ENCODE assay signal across 10 mouse cellular contexts in the genomic region with DNA sequence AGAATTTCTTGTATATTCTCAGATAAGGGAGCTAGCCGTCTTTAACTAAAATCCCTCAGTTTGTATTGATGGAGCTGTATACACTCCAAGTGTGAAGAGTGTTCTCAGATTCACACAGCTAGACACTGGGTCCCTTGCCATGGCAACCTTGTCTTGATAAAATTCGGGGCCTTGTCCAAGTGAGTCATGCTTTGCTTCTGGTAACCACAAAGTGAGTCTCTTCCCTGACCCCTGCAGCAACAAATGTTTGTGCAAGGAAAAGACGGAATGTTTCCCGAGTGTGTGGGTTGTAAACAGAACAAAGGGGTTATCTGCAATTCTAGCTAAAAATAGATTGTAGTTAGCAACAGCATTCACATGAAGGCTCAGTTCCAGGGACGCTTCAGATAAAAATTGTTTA.
DNase-seq lines count a peak whose midpoint lies in the region; ATAC-seq and TF ChIP-seq lines count a peak whose summit lies in the region.
"Had no signal": no experiment of that assay in that cellular context is flagged by ENCODE, and none has a peak within 500 bp of the region (broad histone marks: within the 10 kb centered on the region; RNA-seq: fewer than 3 reads in every experiment).

No protein-coding gene starts in this region.

- no peaks in the 10 kb centered on the region for H3K9me3 ChIP-seq in hindbrain, embryonic 12.5 days (replicated peaks)
- H3K9me3 ChIP-seq in hindbrain, embryonic 13.5 days, result no peaks in the 10 kb centered on the region
- H3K9me3 ChIP-seq: limb, embryonic 13.5 days had no signal

- no peak overlapping the region for H3K9ac ChIP-seq in hindbrain, embryonic 12.5 days
- no peak overlapping the region for H3K9ac ChIP-seq in hindbrain, embryonic 13.5 days
- H3K9ac ChIP-seq: limb, embryonic 13.5 days had no signal

- peak overlapping the region; percentile 35; the same call in 1 of the 2 replicates for H3K27ac ChIP-seq in hindbrain, embryonic 12.5 days
- no peak overlapping the region for H3K27ac ChIP-seq in hindbrain, embryonic 13.5 days
- H3K27ac ChIP-seq: limb, embryonic 13.5 days had no signal

- DNase-seq in fibroblast of lung, adult 2 months (ENCODE audit: low read depth), result peak; percentile 13
- peak; percentile 49 for DNase-seq in layer of hippocampus, adult 11-12 months (ENCODE audit: low spot score)
- no peak for DNase-seq in neural tube, embryonic 10.5 days (ENCODE audit: extremely low spot score, low spot score)
- DNase-seq in natural killer cell, adult 2 months (ENCODE audit: low spot score in 2 of 2), result no peak
- no peak for DNase-seq in cerebellum, adult 8-10 months

- ATAC-seq in hindbrain, embryonic 12.5 days (ENCODE audit: low FRiP score), result no peak
- no peak for ATAC-seq in hindbrain, embryonic 13.5 days (ENCODE audit: low FRiP score)

- no peaks in the 10 kb centered on the region for H3K79me2 ChIP-seq in C2C12 (ENCODE audit: control insufficient read depth, insufficient read depth)

- WGBS in hindbrain, embryonic 12.5 days, result 56% methylated on average over 5 of the region's 5 CpGs
- 52% methylated on average over 5 of the region's 5 CpGs for WGBS in hindbrain, embryonic 13.5 days

- H3K4me3 ChIP-seq in hindbrain, embryonic 12.5 days, result no peak overlapping the region
- no peak overlapping the region for H3K4me3 ChIP-seq in hindbrain, embryonic 13.5 days
- H3K4me3 ChIP-seq in C2C12 (ENCODE audit: insufficient read depth, poor library complexity, severe bottlenecking), result no peak overlapping the region
- H3K4me3 ChIP-seq: limb, embryonic 13.5 days had no signal

- TF ChIP-seq CTCF in C2C12 (IDR thresholded peaks at IDR 0.05; ENCODE audit: control insufficient read depth, insufficient read depth, insufficient read length), result no peak

- no peaks in the 10 kb centered on the region for H3K79me3 ChIP-seq in C2C12 (ENCODE audit: low read depth)

- no peaks in the 10 kb centered on the region for H3K27me3 ChIP-seq in hindbrain, embryonic 12.5 days
- no peaks in the 10 kb centered on the region for H3K27me3 ChIP-seq in hindbrain, embryonic 13.5 days
- no peaks in the 10 kb centered on the region for H3K27me3 ChIP-seq in C2C12 (ENCODE audit: control insufficient read depth, insufficient read depth, insufficient read length)
- H3K27me3 ChIP-seq: limb, embryonic 13.5 days had no signal

- H3K36me3 ChIP-seq in hindbrain, embryonic 12.5 days, result no peaks in the 10 kb centered on the region
- H3K36me3 ChIP-seq in hindbrain, embryonic 13.5 days, result no peaks in the 10 kb centered on the region
- no peaks in the 10 kb centered on the region for H3K36me3 ChIP-seq in C2C12 (ENCODE audit: control insufficient read depth, insufficient read depth)
- H3K36me3 ChIP-seq: G1E; limb, embryonic 13.5 days had no signal

- no peak overlapping the region for H3ac ChIP-seq in C2C12 (ENCODE audit: control insufficient read depth, insufficient read length, low read depth)

- no peak overlapping the region for H3K4me2 ChIP-seq in hindbrain, embryonic 12.5 days (replicated peaks)
- H3K4me2 ChIP-seq in hindbrain, embryonic 13.5 days, result no peak overlapping the region
- H3K4me2 ChIP-seq: limb, embryonic 13.5 days had no signal

- H3K4me1 ChIP-seq in hindbrain, embryonic 12.5 days, result no peaks in the 10 kb centered on the region
- H3K4me1 ChIP-seq in hindbrain, embryonic 13.5 days (replicated peaks), result peaks cover 10% of the 10 kb centered on the region; the same call in 1 of the 2 replicates
- H3K4me1 ChIP-seq: limb, embryonic 13.5 days had no signal

TF ChIP-seq in C2C12, 6 proteins besides CTCF, POLR2A, EP300 and RAD21:
- TF ChIP-seq CEBPB (IDR thresholded peaks at IDR 0.05; ENCODE audit: low read depth) (no peak), MAX (IDR thresholded peaks at IDR 0.05) (no peak), USF1 (IDR thresholded peaks at IDR 0.05; ENCODE audit: low read depth) (no peak), MYOD1 (IDR thresholded peaks at IDR 0.05; ENCODE audit: control insufficient read depth, insufficient read length, low read depth) (peak; percentile 18)

Comparison
In these comparisons a context has a peak if more than half of its experiments do, and no peak if none do; other contexts are left out.
1. DNase-seq: peak in fibroblast of lung, adult 2 months (single experiment) and layer of hippocampus, adult 11-12 months (single experiment); none in neural tube, embryonic 10.5 days (single experiment), natural killer cell, adult 2 months (0 of 2) and cerebellum, adult 8-10 months (single experiment).